Mouse (Mus musculus) large intestine, adult 2 months (tissue): ENCODE data around the gene Cyth3. TPM values are rescaled to one million over a fixed set of nuclear protein-coding genes. Genes with fewer than 3 reads are reported as not detected.

Experiments
- DNase-seq: peaks from one replicate; pipeline ENCODE4 v3.0.0-alpha.2; 2012; ENCODE audit warnings: low read depth, low spot score
- WGBS: fragments of 180-500 bp; shearing (Covaris S2); methylation state at CpG from one replicate; pipeline ENCODE4 v1.1.7; 2018; 5-methylcytosine and 5-hydroxymethylcytosine counted together
- polyA plus RNA-seq: library from polyadenylated mRNA; depleted of rRNA; stranded (reverse); fragments of >200 nt; gene quantifications from 2 replicates; pipeline ENCODE4 v1.2.3, GENCODE M21; 2012

The Cyth3 gene
- polyA plus RNA-seq, 1 experiment = 10.3 TPM

DNA sequence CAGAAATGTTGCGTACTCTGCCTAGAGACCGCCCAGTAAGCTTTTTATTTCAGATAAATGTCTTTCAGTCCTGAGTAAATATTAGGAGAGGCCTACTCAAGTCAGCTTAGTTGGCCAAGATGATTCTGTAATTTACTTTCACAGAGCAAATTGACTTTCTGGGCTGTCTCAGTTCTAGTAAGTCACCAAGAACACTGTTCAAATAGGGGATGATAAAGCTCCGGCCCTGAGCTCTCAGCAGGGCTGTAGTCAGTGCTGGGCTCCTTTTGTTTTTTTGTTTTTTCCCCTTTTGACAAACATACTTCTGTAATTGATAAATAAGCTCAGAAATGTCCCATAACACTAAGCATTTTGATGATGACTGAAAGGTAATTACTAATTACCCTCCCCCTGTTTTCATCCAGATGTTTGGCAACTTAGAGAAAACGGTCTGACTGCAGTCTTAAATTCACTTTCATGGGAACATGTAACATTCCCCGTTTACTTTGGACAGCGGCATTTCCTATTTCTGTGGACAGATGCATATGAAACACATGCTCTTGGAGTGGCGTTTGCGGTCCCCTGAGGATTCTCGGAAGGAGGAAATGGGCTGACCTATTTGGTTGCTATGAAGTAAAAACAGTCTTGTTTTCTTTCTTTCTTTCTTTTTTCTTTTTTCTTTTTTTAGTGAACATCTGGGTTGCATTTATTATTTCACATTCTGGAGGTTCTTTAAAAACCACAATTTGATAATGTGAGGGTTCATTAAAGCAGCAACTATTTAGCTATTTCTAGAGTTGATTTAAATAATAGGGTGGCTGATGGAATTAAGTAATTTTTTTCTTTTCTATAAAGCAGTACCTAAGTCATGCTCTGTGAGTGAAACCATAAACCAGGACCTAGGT lies 10.7 kb downstream of the Cyth3 start:
- no peak for DNase-seq
- WGBS = 43% methylated on average over 9 of the region's 9 CpGs

GRCm38 (mm10) chr5:143633558-143633871 lies 11.3 kb downstream of the Cyth3 start:
- WGBS = 45% methylated on average over 5 of the region's 5 CpGs
- DNase-seq = no peak

- no peak for DNase-seq
Measured at GRCm38 (mm10) chr5:143633877-143634276, 11.6 kb downstream of the Cyth3 start.

GRCm38 (mm10) chr5:143634550-143635112 lies 12.4 kb downstream of the Cyth3 start:
- 74% methylated on average over 12 of the region's 12 CpGs for WGBS
- no peak for DNase-seq

More at GRCm38 (mm10) chr5:143633877-143634276, 11.6 kb downstream of the Cyth3 start:
- 78% methylated on average over 4 of the region's 4 CpGs for WGBS

GRCm38 (mm10) chr5:143635358-143635757 lies 13.1 kb downstream of the Cyth3 start:
- no peak for DNase-seq
- 67% methylated on average over 11 of the region's 11 CpGs for WGBS

GRCm38 (mm10) chr5:143636173-143636572 lies 13.9 kb downstream of the Cyth3 start:
- 67% methylated on average over 7 of the region's 7 CpGs for WGBS
- no peak for DNase-seq

DNA sequence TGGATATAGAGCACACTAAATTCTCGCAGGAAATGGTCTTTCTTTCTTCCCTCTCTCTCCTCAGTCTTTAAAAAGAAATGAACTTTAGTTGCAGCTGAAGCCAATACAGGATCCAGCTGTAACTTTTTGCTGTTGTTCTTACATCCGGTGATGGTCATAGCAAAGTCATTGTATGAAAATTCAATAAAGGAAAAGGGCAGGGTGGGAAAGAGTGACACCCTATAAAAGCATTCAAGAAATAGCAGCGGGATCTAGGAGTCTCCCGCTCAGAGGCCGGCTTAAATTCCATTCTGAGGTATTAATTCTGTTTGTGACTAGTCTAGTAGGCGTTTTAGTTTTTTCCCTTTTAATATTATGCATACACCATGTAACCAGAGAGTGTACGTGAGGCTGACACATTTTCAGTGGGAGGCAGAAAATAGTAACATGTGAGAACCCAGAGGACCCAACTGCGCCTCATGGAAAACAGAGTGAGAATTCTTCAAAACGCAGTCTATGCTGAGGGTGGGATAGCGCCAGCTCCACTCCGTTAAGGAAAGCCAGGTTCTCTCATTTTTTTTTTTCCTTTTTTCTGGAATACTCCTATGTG lies 15.7 kb downstream of the Cyth3 start:
- no peak for DNase-seq
- WGBS = 70% methylated on average over 11 of the region's 11 CpGs

DNA sequence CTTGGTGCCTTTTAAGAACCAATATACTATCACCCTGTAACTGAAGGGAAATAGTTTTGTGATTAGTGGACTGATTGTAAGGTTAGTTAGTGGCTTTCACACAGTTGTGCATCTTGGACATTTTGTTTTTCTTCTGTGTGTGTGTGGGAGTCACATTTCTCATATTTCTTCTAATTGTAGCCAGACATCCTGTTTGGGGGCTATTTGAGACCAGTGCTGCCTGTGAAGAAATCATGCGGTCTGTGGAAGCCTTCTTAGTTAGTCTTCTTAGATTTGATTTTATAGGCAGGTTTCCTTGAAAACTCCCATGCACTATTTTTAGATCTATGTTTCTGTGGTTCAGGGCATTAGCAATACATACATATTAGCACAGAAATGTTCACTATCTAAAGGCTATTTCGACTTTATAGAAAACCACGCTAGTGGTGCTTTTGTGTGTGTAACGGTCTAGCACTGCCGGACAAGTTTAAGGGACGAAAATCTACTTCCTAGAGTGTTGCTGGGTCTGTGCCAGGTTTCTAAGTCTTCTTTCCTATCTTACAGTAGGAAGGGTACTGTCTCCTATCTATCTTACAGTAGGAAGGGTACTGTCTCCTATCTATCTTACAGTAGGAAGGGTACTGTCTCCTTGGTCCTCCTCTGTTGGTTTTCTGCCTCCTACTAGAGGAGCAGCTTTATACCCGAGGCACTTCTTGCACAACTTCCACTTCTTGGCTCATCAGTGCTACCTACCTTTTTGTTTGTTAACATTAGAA lies 16.4 kb downstream of the Cyth3 start:
- DNase-seq = no peak
- WGBS = 58% methylated on average over 7 of the region's 7 CpGs

GRCm38 (mm10) chr5:143639329-143639728 lies 17.1 kb downstream of the Cyth3 start:
- DNase-seq = no peak
- WGBS = 93% methylated on average over 4 of the region's 4 CpGs

DNA sequence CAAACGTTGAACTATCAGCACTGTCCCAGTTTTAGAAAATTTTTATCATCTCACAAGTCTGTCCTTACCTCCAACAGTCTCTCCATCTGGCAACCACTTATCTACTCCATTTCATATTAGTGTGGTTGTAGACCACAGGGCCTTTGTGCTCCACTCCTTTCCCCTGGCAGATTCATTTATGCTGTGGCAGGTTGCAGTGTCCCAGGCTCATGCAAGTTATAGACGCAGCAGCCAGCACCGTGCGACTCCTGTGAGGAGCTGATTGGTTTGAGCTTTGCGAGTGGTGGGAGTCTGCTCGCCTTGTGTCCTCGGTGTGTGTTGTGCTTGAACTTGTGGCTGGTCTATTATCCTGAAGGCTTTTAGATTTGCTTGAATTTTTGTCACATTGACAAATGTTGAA lies 17.6 kb downstream of the Cyth3 start:
- 85% methylated on average over 7 of the region's 7 CpGs for WGBS
- no peak for DNase-seq

DNA sequence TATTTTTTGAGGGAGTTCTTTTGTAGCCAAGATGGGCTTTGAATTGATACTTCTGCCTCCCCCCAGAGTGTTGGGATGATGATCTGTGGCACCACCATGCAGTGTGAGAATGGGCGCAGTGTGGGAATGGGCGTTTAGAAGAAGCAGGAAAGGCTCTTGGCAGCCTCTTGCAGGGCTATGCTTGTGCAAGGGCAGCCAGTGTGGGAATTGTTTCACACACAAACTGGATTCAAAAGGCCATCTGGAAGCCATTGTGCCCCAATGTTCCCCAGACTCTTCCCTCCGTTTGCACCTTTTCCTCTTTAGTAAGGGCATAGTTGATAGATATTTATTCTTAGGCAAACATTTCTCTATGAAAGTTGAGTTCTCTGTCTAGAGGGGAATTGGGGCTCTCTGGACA lies 19.3 kb downstream of the Cyth3 start:
- no peak for DNase-seq
- WGBS = 81% methylated on average over 3 of the region's 3 CpGs

GRCm38 (mm10) chr5:143642262-143642831 lies 20.1 kb downstream of the Cyth3 start:
- WGBS = 62% methylated on average over 4 of the region's 4 CpGs

DNA sequence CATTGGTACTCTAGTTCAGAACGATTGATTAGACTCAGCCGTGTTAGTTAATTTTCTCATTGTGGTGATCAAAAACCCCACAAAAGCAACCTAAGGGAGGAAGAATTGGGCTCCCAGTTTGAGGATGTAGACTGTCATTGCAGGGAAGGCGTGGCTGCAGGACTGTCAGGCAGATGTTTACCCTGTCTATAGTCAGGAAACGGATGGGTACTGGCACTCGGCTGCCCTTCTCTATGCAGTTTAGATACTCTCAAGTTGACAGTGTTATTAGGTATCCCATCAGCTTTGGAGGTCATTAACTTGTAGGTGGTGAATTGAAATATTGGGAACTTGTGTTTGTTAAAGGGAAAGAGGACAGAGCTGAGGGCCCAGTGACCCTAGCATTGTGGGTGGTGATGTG lies 23.7 kb downstream of the Cyth3 start:
- DNase-seq = no peak
- 60% methylated on average over 5 of the region's 5 CpGs for WGBS

More at GRCm38 (mm10) chr5:143642262-143642831, 20.1 kb downstream of the Cyth3 start:
- DNase-seq = no peak

GRCm38 (mm10) chr5:143647412-143647811 lies 25.2 kb downstream of the Cyth3 start:
- WGBS = 92% methylated on average over 2 of the region's 2 CpGs
- DNase-seq = no peak

- 97% methylated on average over 2 of the region's 2 CpGs for WGBS
- no peak for DNase-seq
Measured at GRCm38 (mm10) chr5:143648058-143648457, 25.8 kb downstream of the Cyth3 start.

- 83% methylated on average over 6 of the region's 6 CpGs for WGBS
- DNase-seq = no peak
Measured at GRCm38 (mm10) chr5:143649168-143649567, 26.9 kb downstream of the Cyth3 start.

GRCm38 (mm10) chr5:143651855-143652631 lies 29.8 kb downstream of the Cyth3 start:
- no peak for DNase-seq
- WGBS = 81% methylated on average over 8 of the region's 8 CpGs

DNA sequence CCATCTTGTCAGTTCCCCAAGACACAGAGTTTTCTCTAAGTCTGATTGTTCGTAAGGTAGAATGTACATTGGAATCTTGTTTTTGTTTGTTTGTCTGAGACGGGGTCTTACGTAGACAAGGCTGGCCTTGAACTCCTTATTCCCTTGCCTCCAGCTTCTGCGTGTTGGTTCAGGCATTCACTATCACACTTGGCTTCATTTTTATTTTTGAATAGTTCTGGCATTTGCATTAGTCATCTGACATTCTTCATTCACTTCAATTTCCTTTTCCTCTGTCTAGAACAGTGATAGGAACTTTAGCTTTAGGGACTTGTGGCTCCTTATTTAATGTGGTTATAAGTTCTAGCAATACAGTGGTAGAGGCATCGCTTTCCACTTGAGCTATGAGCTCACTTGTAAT lies 31.2 kb downstream of the Cyth3 start:
- 91% methylated on average over 5 of the region's 5 CpGs for whole genome bisulfite sequencing
- no peak for DNase-seq
